Mouse (Mus musculus) right cerebral cortex, postnatal 14 days (tissue): ENCODE measurements at regions not wholly inside any gene's neighbourhood (a gene's known extent, or its start where the extent isn't known, plus 50 kb on each side); places are given as distances from the start of the nearest gene placed in this dataset.
A peak's percentile ranks its signal among the peaks of the same experiment; 100 is the strongest.

Source experiments
- DNase-seq: peaks from one replicate; pipeline ENCODE4 v3.0.0; 2022

DNA sequence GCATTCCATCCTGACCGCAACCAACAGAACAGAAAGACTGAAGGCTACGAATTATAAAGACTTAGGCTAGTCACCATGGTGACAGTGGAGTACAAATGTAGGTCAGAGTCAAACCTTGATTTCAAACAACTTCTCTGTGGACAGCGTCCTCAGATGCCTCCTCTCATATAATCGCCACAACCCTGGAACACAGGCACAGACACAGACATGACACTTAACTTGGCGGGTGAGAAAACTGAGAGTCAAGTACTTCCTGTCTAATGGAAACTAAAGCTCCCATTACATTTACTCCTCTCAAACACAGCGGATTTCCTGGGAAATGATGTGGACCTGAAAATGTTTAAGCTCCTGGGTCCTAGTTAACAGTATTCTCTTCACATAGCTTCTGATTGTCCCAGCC, 149.5 kb upstream of the Frmd6 start:
- DNase-seq, result no peak

DNA sequence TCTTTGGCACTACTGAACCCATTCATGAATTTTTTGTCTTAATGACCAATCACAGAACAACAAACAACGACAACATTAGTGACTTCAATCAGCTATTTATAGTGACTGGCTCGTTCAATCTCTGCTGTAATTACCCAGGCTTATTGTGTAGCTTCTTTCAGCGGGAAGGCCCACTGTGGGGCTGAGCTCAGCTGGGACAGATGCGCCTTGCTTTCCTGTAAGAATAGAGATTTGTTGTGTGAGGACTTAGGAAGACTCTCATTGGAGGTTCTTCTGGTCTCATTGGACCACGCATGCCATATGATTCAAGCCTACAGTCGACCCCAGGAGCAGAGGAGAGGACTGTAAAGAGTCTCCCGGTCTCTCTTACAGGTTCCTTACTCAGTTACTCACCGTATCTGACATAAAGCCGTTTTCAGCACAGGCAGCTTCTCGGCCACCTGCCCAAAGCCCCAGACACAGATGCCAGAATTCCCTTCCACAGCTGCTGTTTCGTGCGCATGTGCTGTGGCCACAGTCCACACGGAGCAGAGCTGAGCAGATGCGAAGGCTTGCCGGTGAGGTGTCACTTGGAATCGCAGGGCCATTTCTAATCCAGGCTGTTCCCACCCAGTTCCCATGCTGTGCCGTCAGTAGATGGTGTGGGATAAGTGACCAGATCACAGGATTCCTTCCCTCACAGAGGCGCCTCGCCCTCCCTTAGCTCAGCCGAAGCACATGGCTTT, 145.5 kb upstream of the Frmd6 start:
- peak; percentile 44 for DNase-seq

DNA sequence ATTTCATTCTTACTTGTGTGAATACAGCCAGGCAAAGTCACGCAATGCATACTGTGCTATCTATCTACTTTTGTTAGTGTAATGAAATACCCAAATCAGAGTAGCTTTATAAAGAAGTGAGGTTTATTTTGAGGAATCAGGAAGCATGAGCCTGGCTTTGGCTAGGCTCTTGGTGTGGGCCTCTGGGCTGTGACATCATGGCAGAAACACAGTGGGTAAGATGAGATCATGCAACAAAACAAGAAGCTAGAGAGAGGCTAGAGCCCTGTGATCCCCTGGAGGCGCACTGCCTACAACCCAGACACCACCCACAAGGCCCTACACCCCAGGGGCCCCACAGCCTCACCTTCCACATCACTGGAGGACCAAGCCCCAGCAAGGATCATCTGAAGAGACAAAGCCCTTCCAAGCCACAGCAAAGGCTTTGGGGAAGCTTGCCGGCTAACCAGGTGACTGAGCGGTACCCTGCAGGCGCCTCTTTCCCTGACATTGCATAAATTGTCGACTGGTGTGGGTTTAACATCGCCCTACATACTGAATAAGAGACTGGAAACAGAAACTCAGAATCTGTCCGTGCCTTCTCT, 143.8 kb upstream of the Frmd6 start:
- DNase-seq, result no peak

DNA sequence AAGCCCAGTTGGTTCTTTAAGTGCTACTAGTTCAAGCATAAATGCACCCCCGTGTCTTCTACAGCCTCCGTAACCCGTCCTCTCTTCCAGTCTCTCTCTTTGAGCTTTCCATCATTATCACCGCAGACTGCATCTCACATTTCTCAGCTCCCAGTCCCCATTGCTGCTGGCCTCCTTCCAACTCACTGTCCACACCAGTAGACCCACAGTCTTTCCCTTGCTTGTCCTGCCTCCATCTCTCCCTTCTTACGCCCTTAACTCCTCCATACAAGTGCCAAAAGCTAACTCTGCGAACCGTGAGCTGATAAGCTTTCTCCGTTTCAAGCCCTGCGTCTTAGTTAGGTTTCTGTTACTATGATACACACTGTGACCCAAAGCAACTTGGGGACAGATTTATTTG, 141.0 kb upstream of the Frmd6 start:
- no peak for DNase-seq

DNA sequence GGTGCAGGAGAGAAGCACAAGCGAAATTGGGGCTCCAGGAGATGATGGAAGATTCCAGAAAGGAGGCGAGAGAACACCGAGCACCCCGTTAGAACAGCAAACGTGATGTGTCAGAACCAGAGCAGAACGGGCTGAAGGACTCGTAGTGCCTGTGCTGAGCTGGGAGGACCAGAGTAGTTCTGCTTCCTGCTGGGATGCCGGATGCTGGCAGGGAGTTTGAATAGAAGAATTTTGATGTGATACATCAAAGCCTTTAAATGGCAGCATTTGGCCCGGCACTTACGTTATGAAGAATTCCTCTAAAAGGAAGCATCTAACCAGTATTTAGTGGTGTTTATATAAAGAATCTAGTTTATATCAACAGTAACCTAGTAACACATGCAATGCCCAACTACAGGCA, 139.9 kb upstream of the Frmd6 start:
- DNase-seq, result no peak

DNA sequence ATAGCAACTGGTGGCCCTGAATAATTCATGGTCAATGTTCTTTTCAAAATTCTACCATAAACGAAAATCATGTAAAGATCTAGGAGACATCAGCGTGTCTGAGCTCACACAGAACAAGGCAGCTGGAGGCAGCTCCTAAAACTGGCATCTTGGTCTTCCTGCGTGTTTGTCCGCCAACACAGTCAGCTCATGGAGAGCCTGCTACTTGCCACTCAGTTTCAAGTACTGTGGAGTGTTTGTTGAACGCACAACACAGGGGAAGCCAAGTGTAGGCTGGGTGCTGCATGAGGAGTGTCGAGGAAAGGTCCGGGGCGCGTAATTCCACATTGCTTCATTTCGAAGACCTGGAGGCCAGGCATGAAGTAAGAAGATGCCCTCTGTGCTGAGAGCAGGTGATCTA, 139.0 kb upstream of the Frmd6 start:
- DNase-seq, result no peak

DNA sequence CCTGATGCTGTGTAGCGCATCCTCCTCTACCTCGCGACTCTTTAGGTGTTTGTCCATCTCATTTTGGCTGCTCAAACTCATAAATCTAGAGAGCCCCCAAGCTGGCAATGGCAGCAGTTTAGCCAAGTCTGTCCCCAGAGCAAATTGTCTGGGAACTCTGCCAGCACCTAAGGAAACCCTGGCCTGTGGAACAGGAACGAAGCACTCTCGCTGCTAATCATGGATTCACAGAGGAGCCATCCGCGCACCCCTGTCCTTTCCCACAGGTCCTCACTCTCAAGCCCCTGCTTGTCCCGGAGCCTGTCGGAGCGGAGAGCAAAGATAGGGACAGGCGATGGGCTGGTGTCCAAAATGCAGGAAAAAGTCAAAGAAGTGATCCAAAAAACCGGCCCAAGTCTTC, 138.3 kb upstream of the Frmd6 start:
- no peak for DNase-seq

DNA sequence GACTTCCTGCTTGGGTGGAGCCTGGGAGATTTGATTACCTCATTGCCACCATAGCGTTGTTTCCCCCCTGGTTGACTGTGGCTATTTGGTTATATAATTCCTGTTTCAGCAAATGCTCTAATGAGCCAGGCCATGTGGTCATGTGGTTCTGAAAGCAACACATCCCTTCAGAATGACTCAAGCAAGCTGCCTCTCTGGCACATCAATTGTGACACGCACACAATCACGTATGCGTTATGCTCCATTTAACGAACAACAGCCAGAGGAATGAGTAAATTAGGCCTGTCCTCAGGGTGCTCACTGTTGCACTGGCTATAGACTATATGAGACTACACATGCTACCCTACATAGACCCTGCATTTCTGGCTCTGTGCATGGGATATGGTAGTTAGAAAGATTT, 130.2 kb upstream of the Frmd6 start:
- DNase-seq, result no peak

DNA sequence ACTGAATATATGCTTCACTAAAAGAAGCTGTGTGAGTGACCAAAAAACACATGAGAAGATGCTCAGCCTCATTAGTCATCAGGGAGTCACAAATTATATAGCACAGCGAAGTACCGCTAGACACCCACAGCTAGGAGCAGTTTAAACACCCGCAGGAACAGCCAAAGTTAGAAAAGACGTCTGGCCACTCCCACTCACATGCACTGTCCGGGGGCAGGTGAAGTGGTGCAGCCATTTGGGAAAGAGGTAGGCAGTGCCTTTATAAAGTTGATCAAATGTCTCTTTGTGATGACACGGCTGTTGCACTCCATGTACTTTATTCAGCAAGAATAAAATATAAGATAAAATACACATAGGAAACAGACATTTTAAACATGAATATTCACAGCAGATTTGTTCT, 129.1 kb upstream of the Frmd6 start:
- DNase-seq, result no peak

DNA sequence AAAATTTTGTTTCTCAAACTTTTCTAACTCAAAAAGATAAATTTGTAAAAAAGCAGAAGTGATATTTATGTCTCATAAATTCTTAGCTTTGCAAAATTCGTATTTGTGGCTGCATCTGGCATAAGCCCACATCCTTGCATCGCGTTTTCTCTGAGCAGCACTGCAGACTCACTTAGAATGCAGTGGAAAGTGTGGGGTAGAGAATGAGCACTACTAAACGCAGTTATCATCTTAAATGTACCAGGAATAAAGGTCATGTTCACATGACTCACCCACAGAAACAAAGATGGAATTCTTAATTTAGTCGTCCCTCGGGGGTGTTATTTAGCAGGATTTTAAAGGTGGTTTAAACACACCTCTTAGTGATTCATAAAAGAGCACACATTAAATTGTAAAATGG, 126.8 kb upstream of the Frmd6 start:
- no peak for DNase-seq

DNA sequence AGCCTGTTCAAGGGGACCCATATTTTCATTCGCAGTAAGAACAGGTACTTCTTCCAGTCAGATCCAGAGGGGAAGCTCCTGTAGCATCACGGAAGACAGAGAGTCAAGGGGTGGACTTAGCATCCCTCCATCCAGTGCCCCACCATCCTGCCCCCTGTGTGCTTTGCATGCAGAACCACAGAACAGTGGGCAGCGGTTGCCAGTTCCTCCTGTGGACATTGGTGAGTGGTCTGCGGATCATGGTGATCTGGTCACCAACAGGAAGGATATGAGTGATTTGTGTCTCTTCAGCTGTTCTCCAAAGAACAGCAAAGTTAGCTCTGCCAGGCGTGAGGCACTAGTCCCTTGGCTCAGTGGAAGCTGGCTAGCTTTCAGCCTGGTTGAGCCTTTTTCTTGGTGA, 122.8 kb upstream of the Frmd6 start:
- DNase-seq, result no peak

DNA sequence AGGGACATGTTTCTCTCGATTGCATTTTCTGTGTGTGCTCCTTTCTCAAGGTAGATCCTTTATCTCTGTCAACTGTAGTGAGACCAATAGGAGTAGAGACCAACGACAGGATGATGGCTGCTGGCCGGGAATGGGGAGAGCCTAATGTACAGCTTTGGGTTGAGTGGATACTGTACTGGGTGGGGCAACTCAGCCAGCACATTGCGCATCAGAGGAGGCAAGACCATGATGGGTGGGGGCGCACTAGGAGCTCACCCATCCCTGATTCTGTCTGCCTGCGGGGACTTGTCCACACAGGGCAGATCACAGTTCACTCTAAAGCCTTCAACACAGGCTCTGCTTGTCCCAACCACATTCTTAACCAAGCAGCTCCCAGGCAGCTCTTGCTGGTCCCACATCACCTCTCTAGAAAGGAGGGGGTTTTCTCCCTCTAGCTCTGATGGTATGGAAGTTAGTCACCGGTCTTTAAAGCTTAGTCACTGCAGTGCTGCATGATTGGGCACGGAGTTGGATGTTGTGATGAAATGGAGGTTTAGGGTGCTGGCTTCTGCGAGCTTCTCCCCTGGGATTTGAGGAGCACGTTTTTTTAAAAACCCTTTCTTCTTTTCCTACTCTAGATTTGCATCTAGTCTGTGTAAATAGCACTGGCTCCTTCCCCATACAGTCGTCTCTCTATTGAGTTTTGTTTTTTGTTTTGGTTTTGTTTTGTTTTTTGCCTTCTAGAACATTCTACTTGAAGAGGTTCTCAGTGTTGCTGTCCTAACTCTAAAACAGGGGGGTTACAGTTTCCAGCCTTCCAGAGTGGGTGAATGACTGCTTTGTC, 118.3 kb upstream of the Frmd6 start:
- no peak for DNase-seq

DNA sequence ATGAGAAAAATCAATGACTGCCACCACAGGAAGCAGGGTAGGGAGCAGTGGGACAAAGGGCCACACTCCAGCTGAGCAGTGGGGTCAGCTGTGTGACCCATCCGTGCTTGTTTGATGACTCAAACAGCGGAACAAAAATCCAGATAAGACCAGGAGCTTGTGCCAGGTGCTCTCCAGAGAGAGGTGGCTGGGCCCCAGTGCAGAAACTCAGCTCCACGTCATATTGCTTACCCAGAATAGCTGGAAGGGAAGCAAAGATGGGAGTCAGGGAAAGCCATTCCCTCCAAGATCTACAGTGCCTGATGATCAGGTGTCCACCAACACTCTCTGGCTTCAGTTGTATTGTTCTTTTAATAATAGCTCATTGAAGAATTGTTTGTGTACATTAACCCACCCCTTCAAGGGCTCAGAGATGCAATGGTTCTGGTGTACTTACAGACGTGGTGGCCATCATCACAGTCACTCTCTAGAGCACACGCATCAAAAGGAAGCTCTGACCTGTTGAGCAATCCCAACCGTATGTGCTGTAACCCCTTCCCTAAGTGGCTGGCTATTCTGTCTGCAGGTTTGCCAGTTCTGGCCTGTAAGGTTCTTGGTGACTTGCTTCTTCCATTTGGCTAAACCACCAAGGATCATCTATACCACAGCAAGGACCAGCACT, 117.6 kb upstream of the Frmd6 start:
- no peak for DNase-seq

DNA sequence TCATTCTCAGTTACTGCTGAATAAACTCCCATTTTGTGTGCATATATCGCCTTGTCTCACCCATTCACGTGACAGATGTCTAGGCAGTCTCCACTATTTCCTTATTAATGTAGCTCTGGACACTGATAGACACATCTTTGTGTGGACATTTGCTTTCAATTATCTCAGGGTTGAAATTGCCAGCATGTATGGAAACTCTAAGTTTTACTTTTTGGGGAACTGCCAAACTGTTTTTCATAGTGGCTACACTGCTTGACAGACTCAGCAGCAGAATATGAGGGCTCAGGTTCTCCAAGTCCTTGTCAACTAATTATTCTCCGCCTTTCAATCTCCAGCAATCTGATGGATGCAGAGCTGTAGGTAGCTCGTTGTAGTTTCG, 117.0 kb upstream of the Frmd6 start:
- no peak for DNase-seq

DNA sequence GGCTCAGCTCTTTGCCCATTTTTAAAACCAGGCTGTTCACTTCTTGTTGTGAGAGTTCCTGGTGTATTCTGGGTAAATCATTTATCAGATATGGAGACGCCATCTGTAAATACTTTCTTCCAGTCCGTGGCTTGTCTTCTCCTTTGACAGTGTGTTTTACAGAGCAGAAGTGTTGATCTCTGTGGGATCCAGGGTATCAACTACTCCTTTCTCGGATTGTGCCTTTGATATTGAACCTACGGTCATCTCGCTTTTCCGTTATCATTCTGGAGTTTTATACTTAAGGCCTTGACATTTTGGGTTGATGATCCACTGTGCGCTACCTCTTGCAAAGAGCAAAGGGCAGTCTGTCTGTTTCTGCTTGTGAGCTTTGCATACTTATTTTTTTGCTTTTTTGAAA, 115.0 kb upstream of the Frmd6 start:
- DNase-seq, result no peak

DNA sequence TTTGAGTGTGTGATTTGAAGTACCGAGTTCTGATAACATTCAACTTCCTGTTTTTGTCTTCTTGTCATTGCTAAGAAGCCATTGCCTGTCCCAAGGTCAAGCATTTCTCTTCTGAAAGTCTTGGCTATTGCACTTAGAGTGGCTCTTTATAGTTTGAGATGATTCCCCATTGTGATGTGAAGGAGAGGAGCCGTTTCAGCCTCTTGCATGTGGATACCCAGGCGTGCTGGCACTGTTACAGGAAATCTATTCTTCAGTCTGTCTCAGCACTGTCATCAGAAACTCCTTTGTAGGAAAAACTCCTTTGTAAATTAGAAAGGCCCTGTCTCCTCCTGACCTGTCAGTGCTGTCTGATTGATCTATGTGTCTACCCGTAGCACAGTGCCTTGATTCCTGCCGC, 114.3 kb upstream of the Frmd6 start:
- no peak for DNase-seq

DNA sequence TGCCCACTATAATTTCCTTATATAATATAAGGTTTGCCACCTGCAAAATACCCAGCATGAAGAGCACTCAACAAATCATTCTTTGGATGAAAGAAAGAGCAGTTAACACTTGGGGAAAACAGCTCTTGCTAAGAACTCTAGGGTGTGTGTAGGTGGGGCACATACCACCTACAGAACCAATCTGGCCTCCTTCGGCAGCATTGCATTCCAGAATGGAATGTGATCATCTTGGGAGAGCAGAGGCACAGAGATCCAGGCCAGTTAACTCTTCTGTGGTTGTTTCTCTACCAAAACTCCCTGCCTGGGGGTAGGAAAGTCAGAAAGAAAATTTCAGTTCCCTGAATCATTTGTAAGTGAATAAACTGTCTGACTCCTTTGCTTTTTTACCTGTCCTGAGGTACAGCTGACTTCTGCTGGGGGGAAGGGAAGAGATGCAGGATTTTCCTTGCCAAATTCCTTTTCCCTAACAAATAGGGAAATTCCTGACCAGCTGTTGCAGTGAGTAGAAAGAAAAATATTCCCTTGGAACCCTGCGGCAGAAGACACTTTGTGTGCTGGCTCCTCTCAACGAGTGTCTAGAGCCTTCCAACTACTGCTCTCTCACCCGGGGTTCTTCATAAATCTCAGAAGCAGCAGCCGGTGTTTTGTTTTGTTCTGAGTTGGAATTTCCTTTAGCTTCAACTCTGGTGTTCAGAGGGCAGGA, 112.8 kb upstream of the Frmd6 start:
- no peak for DNase-seq

DNA sequence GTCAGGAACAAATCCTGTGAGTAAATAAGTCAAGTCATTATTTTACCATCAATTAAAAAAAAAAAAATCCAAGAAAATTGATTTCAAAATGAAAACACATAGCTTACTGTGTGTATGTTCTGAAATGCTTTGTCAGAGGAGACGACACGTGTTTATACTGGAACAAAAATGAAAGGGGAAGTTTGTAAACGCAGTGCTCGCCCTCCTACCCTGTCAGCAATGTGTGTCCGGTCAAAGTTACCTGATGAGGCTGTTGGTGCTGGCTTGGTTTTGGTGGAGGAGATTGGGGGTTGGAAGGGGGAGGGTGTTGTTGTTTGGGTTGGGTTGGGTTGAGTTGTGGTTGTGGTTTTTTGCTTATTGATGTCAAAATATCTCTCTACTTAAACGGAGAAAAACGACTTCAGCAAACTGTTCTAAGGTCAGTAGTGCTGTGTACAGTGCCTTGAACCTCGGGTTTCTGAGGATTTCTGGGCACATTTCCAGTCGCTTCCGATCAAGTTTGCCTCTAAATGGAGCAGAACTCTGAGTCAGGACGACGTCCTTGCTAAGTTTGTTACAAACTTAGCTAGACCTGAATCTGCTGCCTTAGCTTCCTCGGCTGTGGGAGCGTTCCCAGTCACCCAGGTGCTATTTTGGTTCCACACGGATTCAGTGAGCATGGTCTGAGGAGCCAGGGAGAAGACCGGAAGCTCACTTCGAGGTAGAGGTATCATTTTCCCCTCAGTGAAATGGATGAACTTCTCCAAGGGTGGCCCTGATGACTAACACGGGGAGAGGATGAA, 111.6 kb upstream of the Frmd6 start:
- no peak for DNase-seq

DNA sequence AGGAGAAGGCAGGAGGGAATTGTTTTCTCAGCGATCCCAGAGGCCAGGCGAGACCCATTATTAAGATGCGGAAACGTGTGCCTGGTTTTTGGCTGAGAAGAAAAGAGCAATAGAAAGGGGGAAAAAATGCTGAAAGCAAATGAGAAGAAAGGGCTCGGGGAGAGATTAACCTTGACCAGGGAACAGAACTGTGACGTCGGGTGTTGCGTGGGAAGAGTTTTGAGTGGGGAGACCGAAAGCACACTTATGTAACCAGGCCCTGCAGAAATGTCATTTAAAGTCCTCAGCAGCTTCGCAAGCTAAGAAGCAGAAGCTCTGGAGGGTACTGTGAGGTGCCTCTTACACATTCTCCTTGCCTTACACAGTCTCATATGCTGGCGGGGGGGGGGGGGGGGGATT, 111.0 kb upstream of the Frmd6 start:
- peak; percentile 25 for DNase-seq

DNA sequence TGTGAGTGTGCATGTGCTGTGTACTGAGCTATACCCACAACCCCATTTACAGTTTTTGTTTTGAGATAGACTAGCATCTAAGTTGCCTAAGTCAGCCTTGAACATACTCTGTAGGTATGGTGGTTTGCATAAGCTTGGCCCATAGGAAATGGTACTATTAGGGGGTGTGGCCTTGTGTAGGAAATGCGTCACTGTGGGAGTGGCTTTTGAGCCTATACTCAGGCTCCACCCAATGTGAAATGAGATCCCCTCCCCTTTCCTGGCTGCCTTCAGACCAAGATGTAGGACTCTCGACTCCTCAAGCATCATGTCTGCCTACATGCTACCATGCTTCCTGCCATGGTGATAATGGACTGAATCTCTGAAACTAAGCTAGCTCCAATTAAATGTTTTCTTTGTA, 109.5 kb upstream of the Frmd6 start:
- no peak for DNase-seq

DNA sequence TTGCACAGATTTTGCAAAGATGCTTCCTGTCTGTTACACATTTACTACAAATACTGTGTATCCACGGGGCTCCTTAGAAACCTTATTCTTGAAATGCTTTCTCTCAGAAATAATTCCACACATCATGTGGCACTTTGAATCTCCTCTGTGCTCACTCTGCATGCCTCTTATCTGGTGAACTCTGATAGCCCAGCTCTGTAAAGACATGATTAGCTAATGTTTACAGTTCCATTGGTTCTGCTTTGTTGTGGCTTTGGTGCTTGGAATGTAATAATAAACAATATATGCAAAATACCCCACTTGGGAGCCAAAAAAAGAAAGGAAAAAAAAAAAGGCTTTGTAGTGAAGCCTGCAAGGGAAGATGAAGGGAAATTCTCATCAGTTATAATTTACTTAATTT, 106.7 kb upstream of the Frmd6 start:
- no peak for DNase-seq

DNA sequence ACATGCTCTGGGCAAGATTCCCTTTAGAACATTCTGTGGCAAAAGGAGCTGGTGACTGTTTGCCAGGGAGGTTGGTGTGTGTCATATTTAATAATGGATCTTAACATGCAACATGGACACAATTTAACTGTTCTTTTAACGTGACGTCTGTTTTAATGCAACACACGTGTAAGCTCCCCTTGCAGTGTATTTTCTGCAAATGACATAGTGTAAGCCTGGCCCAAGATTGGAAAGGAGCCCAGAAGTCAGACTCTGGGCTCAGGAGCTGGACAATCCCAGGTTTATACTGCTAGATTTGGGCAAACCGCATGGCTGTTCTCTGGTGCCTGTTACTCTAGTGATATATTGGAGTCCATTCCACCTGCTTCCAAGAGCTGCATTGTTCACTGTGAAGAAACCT, 106.1 kb upstream of the Frmd6 start:
- no peak for DNase-seq
